Mouse (Mus musculus): ENCODE data around the gene Srpk1.
"Not testable (repeated sequence)": the region's sequence is repeated elsewhere in the genome, so short reads cannot be mapped to it uniquely, and the experiment has no call there.

Gene Srpk1

DNA sequence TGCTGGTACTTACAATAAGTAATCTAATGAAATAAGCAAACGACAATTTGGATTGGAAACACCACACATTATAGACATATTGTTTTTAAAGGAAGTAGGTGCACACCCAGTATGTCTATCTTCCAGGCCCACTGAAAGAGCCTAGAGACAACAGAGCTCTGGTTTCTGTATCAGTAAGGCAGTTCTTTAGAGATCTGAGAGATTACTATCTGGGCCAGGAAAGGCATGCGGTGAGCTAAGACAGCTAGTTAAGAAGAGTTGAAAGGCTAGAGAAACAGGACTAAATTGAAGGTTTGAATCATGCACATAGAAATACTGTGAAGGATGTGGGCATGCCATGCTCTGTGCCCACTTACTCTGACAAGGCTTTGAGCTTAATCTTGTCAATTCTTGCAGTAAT is 9.9 kb downstream of the Srpk1 start:
- DNase-seq, result no peak

DNA sequence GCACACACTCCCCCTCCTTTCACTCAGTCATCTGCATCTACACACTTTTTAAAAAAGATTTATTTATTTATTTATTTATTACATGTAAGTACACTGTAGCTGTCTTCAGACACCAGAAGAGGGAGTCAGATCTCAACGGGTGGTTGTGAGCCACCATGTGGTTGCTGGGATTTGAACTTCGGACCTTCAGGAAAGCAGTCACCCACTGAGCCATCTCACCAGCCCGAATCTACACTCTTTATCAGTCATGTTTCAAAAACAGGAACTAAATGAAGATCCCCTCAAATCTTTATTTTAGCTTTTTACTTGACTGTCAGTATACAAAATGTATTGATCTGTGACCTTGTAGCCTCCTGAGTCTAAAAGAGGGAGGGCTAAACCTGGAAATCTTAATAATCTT is 13.0 kb downstream of the Srpk1 start:
- no peak for DNase-seq

DNA sequence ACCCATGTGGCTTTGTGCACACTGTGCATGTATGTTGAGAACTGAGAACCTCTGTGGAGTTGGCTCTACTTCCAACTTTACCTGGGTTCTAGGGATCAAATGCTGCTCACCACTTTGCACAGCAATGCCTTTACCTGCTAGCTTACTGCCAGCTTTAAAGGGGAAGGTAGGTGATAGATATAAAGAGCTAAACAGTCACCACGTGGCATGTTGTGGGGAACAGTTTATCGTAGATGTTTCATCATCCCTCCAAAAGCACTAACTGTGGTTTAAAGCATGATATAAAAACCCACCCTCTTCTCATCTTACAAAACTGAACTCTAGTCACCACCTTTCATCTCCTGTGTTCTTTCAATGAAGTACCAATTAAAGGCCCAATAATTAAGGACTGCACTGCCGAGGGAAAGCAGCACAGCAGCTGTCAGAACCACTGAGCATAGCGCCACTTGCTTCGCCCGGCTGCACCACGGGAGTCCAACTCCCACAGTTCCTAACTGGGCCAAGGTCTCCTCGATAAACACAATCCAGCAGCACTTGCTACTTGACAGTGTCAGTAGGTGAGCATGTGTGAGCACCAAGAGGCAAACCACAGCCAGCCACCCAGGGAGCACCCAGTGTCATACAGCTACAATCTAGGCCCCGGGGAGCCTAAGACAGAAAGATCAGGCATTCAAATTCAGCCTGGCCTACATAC is 20.8 kb downstream of the Srpk1 start:
- DNase-seq, result no peak

DNA sequence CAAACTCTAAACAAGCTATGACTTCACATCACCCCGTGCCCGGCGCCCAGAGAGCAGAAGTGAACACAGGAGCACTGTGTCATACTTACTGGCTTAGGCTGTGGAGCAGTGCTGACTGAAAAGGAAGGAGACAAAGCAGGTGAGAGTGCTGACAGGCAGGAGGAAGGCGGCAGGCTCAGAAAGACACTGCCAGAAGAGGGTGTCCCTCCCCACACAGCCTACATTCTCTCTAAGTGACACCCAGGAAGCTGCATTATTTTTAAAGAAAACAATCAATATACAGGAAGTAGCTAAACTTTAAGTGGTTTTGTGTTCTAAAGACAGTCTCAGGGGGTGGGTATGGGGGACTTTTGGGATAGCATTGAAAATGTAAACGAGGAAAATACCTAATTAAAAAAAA is 21.7 kb downstream of the Srpk1 start:
- no peak for DNase-seq

DNA sequence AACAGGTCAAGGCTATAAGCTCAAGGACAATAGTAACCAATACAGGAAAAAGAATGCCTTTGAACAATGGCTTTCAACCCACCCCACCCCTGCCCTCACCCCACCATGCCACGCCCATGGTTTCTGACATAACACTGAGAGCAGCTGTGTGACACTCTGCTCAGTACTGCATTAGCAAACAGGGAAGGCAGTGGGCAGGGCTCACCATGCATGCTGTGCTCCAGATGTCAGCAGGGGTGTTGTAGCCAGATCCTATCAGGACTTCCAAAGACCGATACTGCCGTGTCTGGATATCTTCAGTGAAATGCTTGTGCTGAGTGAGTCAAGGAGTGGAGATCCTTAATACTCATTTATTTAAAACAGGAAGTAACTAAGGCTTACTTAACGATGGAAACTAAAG is 28.5 kb downstream of the Srpk1 start:
- no peak for DNase-seq

DNA sequence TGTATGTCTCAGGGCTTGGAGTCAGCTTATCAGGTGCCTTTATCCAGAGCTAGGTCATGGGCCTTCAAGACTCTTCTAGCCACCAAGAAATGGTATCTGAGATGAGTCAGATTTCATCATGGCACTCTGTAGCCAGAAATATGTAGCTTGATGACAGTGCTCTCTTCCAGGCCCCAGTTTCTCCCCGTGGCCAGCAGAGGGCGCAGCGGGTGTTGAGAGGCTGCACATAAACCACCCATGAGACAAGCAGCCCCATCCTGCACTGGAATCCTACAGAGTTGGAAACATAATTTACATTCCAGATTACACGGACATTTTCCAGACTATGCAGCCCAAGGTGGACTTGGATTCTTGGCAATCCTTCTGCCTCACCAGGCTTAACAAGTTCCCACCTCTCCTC is 29.5 kb downstream of the Srpk1 start:
- peak; percentile 84 to 91 for DNase-seq

DNA sequence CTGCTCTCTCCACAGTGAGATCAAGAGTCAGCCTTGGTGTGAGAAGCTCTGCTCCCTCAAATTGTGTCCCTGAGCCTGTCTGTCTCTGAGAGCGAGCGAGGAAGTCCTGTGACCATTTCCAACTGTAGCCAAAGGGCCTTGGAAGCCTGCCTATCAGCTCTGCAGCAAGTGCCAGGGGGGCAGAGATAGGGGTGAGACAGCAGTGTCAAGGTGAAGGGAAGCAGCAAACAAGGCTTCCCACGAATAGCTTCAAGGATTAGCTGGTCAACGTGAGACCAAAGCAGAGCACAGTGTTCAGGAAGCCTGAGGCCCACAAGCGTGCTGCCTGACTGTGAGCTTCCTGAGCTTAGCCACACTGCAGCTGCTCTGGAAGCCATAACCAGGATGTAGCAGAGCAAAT is 31.0 kb downstream of the Srpk1 start:
- no peak for DNase-seq

DNA sequence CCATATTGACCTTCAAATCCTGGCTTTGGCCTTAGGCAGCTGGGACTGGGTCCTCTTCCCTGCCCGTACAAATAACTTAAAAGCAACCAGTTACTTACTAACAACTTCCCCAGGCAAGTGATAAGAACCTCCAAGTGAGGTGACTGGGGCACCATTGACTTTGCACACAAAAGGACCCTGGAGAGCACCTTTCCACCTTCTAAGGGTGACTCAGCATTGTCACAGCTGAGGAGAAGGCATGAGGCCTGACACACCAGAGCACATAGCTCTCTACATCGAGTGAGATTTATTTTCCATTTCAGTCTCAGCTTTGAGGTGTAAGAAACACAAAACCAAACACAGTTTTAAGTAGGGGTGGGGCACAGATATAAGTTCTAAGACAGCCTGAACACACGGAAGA is 31.9 kb downstream of the Srpk1 start:
- no peak for DNase-seq

DNA sequence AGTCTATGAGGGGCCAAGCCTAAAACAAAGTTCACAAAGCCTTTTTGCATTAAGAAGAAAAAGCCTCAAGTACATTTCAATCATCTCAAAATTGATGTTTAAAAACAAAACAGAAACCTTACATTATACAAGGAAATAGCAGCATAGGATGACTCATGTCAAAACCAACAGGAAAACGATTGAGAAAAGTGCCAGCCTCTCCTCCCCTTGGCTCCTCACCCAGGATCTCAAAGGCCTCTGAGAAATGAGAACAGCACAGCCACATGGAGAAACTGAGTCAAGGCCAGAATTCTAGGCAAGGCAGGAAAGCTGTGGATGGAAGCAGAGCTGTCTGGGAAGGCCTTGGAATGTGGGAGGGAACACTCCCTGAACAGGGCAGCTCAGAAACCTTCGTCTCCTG is 33.9 kb downstream of the Srpk1 start:
- no peak for DNase-seq

DNA sequence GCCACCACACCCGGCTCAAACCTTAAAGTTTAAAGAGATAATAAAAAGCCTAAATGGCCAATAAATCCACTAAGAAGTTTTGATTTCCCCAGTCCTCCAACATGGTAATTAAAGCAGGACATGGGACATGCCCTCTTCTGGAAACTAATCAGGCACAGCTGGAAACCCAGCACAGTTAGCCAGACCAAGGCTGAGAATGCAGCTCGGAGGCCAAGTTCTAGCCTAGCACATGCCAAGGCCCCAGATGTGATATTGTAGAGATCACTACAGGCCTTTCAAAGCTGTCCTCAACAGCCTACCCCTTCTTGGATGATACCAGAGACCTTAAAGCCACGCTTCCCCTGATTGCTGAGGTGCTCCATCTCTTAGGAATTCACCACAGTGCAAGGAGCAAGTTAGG is 36.0 kb downstream of the Srpk1 start:
- DNase-seq, result no peak

DNA sequence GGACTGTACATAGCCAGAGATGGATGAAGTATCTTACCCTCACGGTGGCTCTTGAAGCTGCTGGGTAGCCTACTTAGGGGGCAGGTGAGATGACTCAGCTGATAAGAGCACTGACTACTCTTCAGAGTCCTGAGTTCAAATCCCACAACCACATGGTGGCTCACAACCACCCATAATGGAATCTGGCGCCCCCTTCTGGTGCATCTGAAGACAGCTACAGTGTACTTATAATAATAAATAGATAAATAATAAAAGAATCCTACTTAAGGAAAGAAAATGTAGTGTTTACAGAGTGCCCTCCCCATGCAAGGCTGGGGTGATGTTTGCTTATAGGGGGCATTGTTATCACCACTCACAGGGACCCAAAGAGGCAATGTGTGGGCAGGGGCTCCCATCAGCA is 41.5 kb downstream of the Srpk1 start:
- no peak for DNase-seq

DNA sequence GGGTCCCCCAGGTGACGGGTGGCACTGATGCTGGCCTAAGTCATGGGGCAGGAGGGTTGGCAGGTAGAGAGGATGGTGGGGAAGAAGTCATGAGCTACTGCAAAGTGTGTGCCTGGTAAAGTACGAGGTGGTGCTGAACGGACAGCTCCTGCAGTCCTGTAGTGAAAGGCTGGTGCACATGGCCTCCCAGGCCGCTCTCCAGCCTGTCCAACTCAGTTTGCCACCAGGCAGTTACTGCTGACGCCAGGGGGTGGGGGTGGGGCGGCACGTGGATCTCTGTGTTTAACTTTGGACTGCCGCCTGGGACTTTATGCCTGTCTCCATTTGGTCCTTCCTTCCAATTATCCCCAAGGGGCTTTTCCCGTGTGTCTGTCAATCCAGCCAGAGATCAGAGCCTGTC is 42.1 kb downstream of the Srpk1 start:
- peak in 1 of 2 experiments; percentile 25 for DNase-seq

DNA sequence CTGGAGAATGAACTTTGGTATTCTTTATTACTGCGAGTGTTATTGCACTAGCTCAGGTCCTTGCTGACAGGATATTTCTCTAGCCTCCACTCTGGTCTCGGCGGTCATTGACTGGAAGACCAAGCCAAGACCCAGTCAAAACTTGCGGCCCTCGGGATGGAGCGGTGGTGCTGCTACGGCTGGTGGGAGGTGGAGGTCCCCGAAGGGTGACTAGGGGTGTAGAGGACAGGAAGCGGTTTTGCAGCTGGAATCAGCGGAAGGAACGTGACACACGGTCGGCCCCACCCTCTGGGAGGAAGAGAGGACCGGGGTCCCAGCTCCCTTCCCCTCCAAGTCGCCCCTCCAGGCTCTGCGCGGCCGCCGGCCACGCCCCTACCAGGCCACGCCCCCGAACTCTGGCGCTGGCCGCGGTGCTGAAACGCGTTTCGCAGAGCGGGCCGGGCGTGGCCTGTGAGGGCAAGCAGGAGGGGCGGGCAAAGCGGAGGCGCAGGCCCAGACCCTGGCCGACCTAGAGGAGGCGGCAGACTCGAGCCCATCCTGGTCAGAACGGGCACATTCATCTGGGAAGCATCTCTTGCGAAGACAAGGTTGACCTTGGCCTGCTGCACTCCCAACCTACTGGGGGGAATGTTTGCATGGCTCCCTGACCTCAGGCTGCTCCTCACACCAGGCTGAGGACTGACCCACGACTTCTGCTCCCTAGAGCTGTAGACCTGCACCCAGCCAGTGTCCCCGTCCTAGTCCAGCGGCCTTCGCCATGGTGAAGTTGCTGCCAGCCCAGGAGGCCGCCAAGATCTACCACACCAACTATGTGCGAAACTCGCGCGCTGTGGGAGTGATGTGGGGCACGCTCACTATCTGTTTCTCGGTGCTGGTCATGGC is 47.0 kb downstream of the Srpk1 start, which contains the start of gene Lhfpl5:
Lhfpl5 (plus strand) TSS at position 398 of the 882 bp plus-strand sequence.
- DNase-seq, result peak; percentile 65 to 69

DNA sequence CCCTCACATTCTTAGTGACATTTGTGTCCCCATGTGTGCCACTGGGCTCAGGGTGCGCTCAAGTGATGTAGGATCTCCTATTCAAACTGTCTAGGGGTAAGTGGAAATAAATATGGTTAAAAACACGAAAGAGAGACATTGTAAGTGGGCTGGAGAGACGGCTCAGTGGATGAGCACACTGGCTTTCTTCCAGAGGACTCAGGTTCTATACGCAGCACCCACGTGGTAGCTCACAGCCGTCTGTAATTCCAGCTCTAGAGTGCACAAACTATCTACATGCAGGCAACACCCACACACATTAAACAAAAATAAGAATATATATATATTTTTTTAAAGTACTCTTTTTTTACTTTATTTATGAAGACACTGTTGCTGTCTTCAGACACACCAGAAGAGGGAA is 49.6 kb downstream of the Srpk1 start:
- no peak for DNase-seq

DNA sequence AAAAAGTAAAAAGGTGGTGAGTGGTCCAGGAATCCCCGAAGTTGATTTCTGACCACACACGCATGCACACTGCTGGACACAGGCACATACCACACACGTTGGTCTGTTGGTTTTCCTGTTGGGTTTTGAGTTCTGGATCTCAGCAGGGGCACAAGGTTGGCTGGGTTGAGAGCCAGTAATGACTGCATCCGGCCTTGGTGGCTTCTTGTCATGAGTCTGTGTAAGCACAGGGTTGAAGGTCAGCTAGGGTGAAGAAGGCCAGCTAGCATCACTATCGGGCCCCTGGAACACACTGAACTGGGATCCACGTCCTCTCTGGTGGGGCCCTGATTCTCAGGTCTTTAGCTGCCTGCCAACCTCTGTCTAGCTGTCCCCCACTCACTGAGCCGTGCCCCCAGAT is 50.0 kb downstream of the Srpk1 start:
- no peak for DNase-seq

DNA sequence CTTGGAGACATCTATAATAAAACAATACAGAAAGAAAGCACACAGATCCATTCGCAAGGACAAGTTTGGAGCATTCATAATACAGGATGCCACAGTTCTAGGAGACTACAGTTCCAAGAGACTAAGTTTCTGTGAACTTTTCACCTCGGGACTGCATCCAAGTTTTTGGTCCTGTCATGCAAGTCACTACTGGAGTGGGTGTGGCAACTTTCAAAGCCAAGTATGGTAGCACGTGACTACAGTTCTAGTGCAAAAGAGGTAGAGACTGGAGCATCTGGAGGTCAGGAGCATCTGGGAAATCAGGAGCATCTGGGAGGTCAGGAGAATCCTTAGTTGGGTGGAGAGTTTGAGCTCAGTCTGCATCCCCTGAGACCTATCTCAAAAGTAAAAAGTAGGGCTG is 50.6 kb downstream of the Srpk1 start:
- no peak for DNase-seq

DNA sequence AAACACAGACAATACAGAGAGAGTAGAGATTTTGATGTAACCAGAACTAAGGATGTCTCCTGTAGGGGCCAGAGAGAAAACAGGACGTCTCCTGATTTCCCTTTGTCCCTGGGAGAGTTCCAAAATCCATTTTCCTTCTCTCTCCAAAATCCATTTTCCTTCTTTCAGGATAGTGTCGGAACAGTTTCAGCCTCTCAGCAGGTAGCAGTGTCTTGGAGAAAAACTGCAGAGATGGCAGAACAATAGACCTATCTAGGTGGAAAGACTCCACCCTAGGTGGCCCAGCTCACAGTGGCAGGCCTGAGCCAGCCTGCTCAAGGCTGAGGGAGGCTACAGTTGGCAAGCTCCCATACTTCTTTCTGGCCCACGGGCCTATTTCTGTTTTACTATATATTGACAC is 55.0 kb downstream of the Srpk1 start:
- DNase-seq, result no peak

DNA sequence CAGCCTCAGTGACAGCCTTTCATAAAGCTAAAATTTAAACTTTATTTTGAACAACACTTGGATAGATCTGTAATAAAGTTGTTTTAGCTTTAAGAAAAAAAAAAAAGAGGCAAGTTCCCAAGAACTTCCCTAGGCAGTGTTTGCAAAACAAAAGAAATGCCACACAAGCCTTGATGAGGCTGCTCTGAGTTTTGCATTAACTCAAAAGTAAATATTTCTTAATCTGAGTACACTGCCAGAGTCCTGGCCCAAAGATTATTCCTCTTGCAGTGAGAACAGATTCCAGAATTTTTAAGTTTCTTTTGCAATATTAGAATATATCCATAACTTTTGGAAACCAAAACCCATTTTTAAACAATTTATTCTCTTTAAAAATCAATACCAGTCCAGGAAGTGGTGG is 57.3 kb downstream of the Srpk1 start:
- no peak for DNase-seq

DNA sequence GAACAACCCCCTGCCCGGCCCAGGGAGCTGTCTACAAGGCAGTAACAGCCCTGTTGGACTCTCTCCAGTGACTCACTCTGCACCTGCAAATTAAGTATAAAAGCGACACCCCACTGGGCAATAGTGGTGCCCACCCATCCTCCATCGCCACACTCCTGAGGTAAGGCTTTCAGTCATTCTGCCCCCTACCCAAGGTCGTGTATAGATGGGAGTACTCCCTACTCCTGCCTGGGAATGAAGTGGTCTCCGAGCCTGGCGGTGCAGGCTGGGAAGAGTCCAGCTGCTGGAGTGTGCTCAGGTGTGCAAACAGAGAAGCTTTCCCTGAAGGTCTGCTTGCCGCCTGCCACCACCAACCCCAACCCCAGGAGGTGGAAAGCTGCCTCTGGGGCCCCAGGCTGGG is 60.9 kb downstream of the Srpk1 start:
- no peak for DNase-seq

DNA sequence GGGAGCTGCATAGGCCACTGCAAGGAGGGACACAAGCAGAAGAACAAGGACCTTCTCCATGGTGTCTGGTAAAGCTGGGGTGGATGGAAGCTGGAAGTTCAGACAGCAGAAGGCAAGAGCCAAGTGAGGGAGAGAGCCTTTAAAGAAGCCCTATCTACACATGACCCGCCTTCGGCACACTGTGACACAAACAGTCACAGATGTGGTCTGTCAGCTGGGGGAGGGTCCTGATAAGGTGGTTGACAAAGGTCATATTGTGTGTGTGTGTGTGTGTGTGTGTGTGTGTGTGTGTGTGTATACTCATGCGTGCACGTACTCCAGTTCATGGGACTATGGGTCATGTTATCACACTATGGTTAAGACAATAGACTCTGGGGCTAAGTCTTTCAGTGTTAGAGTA is 61.9 kb downstream of the Srpk1 start, which contains the start of gene Clps:
Clps (minus strand) TSS at position 169 of the 400 bp plus-strand sequence.
- DNase-seq, result no peak

DNA sequence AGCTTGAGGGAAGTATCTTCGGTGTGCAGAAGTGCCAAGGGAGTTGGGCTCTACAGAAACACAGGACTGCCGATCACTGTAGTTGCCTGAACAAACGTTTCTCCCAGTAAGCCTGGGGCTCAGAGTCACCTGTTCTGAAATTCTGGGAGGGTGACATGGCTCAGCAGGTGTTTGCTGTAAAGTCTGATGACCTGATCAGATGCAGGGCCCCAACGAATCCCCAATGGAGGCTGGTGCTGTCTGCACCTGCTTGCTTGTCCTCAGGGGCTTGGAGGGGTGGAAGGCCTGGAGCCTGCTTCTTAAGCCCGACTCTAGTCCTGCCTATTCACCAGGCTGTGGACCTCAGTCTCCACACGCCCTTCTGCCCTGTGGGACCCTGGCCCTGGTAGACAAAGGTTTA is 64.7 kb downstream of the Srpk1 start:
- DNase-seq, result no peak

DNA sequence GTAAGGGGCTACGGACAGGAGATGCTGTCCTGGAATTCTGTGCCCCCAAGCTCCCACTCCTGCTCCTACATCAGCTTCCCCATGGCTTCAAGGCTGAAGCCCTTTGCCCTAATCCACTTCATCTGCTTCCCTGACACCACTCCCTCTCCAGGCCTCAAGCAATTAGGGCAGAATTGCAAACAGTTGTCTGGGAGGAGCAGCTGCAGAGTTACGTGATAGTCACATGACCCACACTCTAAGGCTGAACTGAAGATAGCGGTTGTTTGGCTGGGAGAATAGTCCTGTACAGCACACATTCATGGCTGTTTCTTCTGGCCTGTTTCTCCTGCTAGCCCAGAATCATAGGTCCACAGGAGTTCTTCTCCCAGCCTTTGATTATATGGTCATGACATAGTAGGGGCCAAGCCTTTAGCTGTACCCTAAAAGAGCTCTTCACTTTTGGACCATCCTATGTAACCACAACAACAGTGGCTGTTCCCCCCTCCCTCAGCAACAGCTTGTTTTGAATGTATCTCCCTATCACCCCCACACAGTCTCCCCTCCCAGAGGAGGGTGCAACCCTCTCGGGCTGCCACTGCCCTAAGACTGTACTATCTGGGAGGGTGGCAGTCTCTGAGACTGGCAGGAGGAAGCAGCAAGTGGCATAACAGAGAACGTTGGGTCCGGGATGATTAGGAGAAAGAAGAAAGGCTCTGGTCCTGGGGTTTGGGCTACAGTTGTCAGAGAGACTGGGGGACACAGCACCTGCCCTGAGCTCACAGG is 65.7 kb downstream of the Srpk1 start:
- DNase-seq, result no peak

DNA sequence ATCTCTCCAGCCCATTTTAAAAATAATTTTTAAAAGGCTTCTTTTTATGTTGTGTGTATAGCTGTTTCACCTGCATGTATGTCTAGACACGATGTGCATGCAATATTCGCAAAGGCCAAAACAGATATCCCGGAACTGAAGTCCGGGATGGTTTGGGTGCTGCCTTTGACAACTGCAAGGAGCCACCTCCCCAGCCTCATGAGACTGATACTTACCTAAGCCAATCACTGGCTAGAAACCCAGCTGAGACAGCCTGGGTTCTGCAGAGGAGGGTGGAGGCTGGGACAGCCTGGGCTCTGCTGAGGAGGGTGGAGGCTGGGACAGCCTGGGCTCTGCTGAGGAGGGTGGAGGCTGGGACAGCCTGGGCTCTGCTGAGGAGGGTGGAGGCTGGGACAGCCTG is 68.5 kb downstream of the Srpk1 start:
- DNase-seq, result not testable (repeated sequence)
